ENCODE assay signal across 23 mouse cellular contexts in the genomic region with DNA sequence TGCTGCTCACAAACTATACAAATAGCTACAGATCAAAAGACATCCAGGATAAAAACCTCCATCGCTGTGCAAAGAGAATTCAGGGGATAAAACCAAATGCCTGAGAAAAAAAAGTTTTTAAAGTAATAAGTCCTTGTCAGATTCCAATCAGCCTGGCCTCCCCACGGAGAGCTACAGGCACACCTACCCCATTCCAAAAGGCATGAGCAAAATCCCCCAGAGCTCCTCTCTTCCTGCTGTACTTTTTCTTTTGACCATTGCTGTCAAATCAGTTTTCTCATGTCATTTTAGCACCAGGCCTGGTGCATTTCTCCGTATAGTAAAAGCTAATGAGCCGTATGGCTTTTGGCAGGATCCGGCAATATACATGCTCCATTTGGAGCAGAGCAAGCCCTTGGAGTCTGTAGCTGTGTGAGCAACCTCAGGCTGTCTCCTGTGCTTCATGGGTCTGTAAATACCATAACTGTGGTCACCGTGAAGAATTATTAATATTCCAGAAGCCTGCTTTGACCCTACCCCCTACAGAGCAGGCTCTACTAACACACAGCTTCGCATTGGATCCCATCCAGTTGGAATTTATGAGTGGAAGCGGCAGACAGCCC.
DNase-seq lines count a peak whose midpoint lies in the region; ATAC-seq lines count a peak whose summit lies in the region.
"Had no signal": no experiment of that assay in that cellular context is flagged by ENCODE, and none has a peak within 500 bp of the region (broad histone marks: within the 10 kb centered on the region; RNA-seq: fewer than 3 reads in every experiment).

No protein-coding gene starts in this region.

- no peaks in the 10 kb centered on the region for H3K4me1 ChIP-seq in embryonic facial prominence, embryonic 14.5 days (ENCODE audit: control insufficient read depth, insufficient read depth, low read length)
- H3K4me1 ChIP-seq in embryonic facial prominence, embryonic 10.5 days: no peaks in the 10 kb centered on the region
- H3K4me1 ChIP-seq in limb, embryonic 15.5 days: peaks cover 5% of the 10 kb centered on the region; the same call in 1 of the 2 replicates

- intact Hi-C loops in left cerebral cortex, postnatal 4 days (cut with DNase I): no loop called here
- intact Hi-C loops in left cerebral cortex, postnatal 25 days (cut with DNase I): loop anchor here (5.0 kb wide), 2 partner anchors 200 to 465 kb away; no protein-coding TSS in a partner anchor

- H3K36me3 ChIP-seq in embryonic facial prominence, embryonic 14.5 days (ENCODE audit: control insufficient read depth, insufficient read depth, low read length): no peaks in the 10 kb centered on the region
- H3K36me3 ChIP-seq in embryonic facial prominence, embryonic 10.5 days (replicated peaks): no peaks in the 10 kb centered on the region
- H3K36me3 ChIP-seq in limb, embryonic 15.5 days: no peaks in the 10 kb centered on the region

- DNase-seq in embryonic facial prominence, embryonic 14.5 days (ENCODE audit: low spot score): peak; percentile 85
- no peak for DNase-seq in embryonic facial prominence, embryonic 10.5 days (ENCODE audit: low spot score)
- DNase-seq in left cerebral cortex, postnatal 4 days: peak; percentile 32
- DNase-seq in left cerebral cortex, postnatal 25 days (ENCODE audit: low spot score in 2 of 2): no peak
- peak; percentile 46 for DNase-seq in Muller cell, postnatal 12 days (ENCODE audit: inconsistent ontology term)
- DNase-seq: adrenal gland, postnatal 14 days; cerebellum, adult 9-10 months; embryo, embryonic 11 days; gastrocnemius, postnatal 10 days; heart, adult 18-20 months; heart, postnatal 4 days; layer of hippocampus, postnatal 36 days; liver; liver, postnatal 0 days; lung, postnatal 4 days; right cerebral cortex, postnatal 4 days; thymus, postnatal 4 days had no signal

- no peak overlapping the region for H3K4me2 ChIP-seq in embryonic facial prominence, embryonic 14.5 days (ENCODE audit: low read depth, low read length)
- no peak overlapping the region for H3K4me2 ChIP-seq in limb, embryonic 15.5 days

- peak; percentile 83 for ATAC-seq in embryonic facial prominence, embryonic 14.5 days (ENCODE audit: low read depth)
- ATAC-seq in limb, embryonic 15.5 days (ENCODE audit: insufficient number of reproducible peaks, low FRiP score, low TSS enrichment, low read depth): peak; percentile 87
- no peak for ATAC-seq in erythroblast, adult 5-6 weeks (replicated peaks; ENCODE audit: low FRiP score, poor library complexity, severe bottlenecking)
- ATAC-seq: intestine, postnatal 0 days; liver, postnatal 0 days; midbrain, embryonic 16.5 days had no signal

- no peaks in the 10 kb centered on the region for H3K27me3 ChIP-seq in embryonic facial prominence, embryonic 14.5 days (replicated peaks; ENCODE audit: control insufficient read depth, insufficient read depth, low read length)
- no peaks in the 10 kb centered on the region for H3K27me3 ChIP-seq in embryonic facial prominence, embryonic 10.5 days (replicated peaks; ENCODE audit: low read depth, poor library complexity, severe bottlenecking)
- no peaks in the 10 kb centered on the region for H3K27me3 ChIP-seq in limb, embryonic 15.5 days

- H3K27ac ChIP-seq in embryonic facial prominence, embryonic 14.5 days (replicated peaks; ENCODE audit: low read depth, low read length): peak overlapping the region; percentile 39; the same call in 1 of the 2 replicates
- no peak overlapping the region for H3K27ac ChIP-seq in embryonic facial prominence, embryonic 10.5 days (replicated peaks)
- no peak overlapping the region for H3K27ac ChIP-seq in limb, embryonic 15.5 days
- H3K27ac ChIP-seq: kidney, postnatal 0 days had no signal

- no peak overlapping the region for H3K4me3 ChIP-seq in embryonic facial prominence, embryonic 14.5 days (ENCODE audit: low read depth, low read length)
- H3K4me3 ChIP-seq in embryonic facial prominence, embryonic 10.5 days: no peak overlapping the region
- no peak overlapping the region for H3K4me3 ChIP-seq in limb, embryonic 15.5 days
- H3K4me3 ChIP-seq: erythroblast, embryonic 14.5 days had no signal

- no peaks in the 10 kb centered on the region for H3K9me3 ChIP-seq in embryonic facial prominence, embryonic 14.5 days (ENCODE audit: control insufficient read depth, low read length)
- no peaks in the 10 kb centered on the region for H3K9me3 ChIP-seq in embryonic facial prominence, embryonic 10.5 days
- no peaks in the 10 kb centered on the region for H3K9me3 ChIP-seq in limb, embryonic 15.5 days

- 58% methylated on average over 8 of the region's 8 CpGs for WGBS in embryonic facial prominence, embryonic 14.5 days
- 85% methylated on average over 8 of the region's 8 CpGs for WGBS in embryonic facial prominence, embryonic 10.5 days
- 37% methylated on average over 8 of the region's 8 CpGs for WGBS in limb, embryonic 15.5 days

- H3K9ac ChIP-seq in embryonic facial prominence, embryonic 14.5 days (ENCODE audit: low read depth, low read length): no peak overlapping the region
- no peak overlapping the region for H3K9ac ChIP-seq in limb, embryonic 15.5 days
- H3K9ac ChIP-seq: liver, postnatal 0 days had no signal

Comparison
In these comparisons a context has a peak if more than half of its experiments do, and no peak if none do; other contexts are left out.
1. DNase-seq: peak in embryonic facial prominence, embryonic 14.5 days (single experiment), left cerebral cortex, postnatal 4 days (single experiment) and Muller cell, postnatal 12 days (single experiment); none in embryonic facial prominence, embryonic 10.5 days (single experiment) and left cerebral cortex, postnatal 25 days (0 of 2).